Mouse (Mus musculus): ENCODE data around the gene Hdgf.

DNA sequence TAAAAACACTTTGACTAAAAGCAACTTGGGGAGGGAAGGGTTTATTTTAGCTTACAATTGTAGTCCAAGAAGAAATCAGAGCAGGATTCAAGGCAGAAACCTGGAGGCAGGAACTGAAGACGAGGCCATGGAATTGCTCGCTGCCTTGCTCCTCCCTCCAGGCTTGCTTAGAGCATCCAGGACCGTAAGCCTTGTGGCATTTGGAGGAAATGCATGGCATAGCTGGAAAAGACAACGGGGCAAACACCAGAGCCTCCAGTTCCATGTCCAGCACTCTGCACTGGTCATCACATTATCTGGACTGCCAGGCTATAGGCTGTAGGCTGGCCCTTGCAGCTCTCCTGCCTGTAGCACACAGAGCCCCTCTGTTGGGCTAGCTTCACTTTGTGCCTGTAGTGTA lies 28.4 kb downstream of the Hdgf start:
- TF ChIP-seq CTCF (IDR thresholded peaks at IDR 0.05; ENCODE audit: insufficient read depth, low read length) (no peak), POLR2A (IDR thresholded peaks at IDR 0.05; ENCODE audit: borderline replicate concordance, extremely low read depth, low read depth, low read length) (no peak)
